ENCODE assay signal across 8 mouse cellular contexts in genomic region chr9:21290589-21290988, GRCm38 (mm10). TPM values are rescaled to one million over a fixed set of nuclear protein-coding genes. Genes with fewer than 3 reads are reported as not detected.
DNase-seq lines count a peak whose midpoint lies in the region; ATAC-seq and TF ChIP-seq lines count a peak whose summit lies in the region.

No protein-coding gene starts in this region.

- TF ChIP-seq EP300 in lung, postnatal 0 days (IDR thresholded peaks at IDR 0.05): no peak
- TF ChIP-seq EP300 in stomach, postnatal 0 days (optimal IDR thresholded peaks at IDR 0.05): no peak

- ATAC-seq in lung, postnatal 0 days: no peak
- peak; percentile 8 for ATAC-seq in liver, embryonic 11.5 days (replicated peaks; ENCODE audit: low FRiP score)
- no peak for ATAC-seq in stomach, postnatal 0 days (ENCODE audit: low FRiP score, low TSS enrichment)

- H3K4me3 ChIP-seq in lung, postnatal 0 days (ENCODE audit: low read depth, low read length): peak overlapping the region; percentile 66
- H3K4me3 ChIP-seq in erythroblast, embryonic 14.5 days (replicated peaks): peak overlapping the region; percentile 79
- H3K4me3 ChIP-seq in liver, embryonic 11.5 days (ENCODE audit: low read depth, low read length): peak overlapping the region; percentile 89
- peak overlapping the region; percentile 69 for H3K4me3 ChIP-seq in stomach, postnatal 0 days (ENCODE audit: low read depth, low read length)

- WGBS in lung, postnatal 0 days: under 1% methylated on average over 20 of the region's 20 CpGs
- 1% methylated on average over 20 of the region's 20 CpGs for WGBS in liver, embryonic 11.5 days
- WGBS in stomach, postnatal 0 days: under 1% methylated on average over 20 of the region's 20 CpGs

- H3K36me3 ChIP-seq in lung, postnatal 0 days (ENCODE audit: insufficient read depth, low read length): no peaks in the 10 kb centered on the region
- H3K36me3 ChIP-seq in erythroblast, embryonic 14.5 days (ENCODE audit: control insufficient read depth): peaks cover 45% of the 10 kb centered on the region
- H3K36me3 ChIP-seq in liver, embryonic 11.5 days (ENCODE audit: control insufficient read depth, insufficient read depth, low read length): peaks cover 7% of the 10 kb centered on the region
- H3K36me3 ChIP-seq in stomach, postnatal 0 days (ENCODE audit: control insufficient read depth, insufficient read depth, low read length): no peaks in the 10 kb centered on the region

- H3K4me1 ChIP-seq in lung, postnatal 0 days (ENCODE audit: insufficient read depth, low read depth, low read length): peaks cover 19% of the 10 kb centered on the region
- H3K4me1 ChIP-seq in erythroblast, embryonic 14.5 days (ENCODE audit: control insufficient read depth): peaks cover 45% of the 10 kb centered on the region
- H3K4me1 ChIP-seq in liver, embryonic 11.5 days (replicated peaks; ENCODE audit: control insufficient read depth, insufficient read depth, low read length): peaks cover 28% of the 10 kb centered on the region
- peaks cover 6% of the 10 kb centered on the region; the same call in 1 of the 2 replicates for H3K4me1 ChIP-seq in stomach, postnatal 0 days (replicated peaks; ENCODE audit: control insufficient read depth, insufficient read depth)

- TF ChIP-seq CTCF in lung, postnatal 0 days (IDR thresholded peaks at IDR 0.05): no peak
- no peak for TF ChIP-seq CTCF in stomach, postnatal 0 days (IDR thresholded peaks at IDR 0.05; ENCODE audit: low read depth)

- H3K27me3 ChIP-seq in lung, postnatal 0 days (replicated peaks; ENCODE audit: insufficient read depth, low read length): no peaks in the 10 kb centered on the region
- H3K27me3 ChIP-seq in erythroblast, embryonic 14.5 days (ENCODE audit: control insufficient read depth): no peaks in the 10 kb centered on the region
- no peaks in the 10 kb centered on the region for H3K27me3 ChIP-seq in liver, embryonic 11.5 days (replicated peaks; ENCODE audit: control insufficient read depth, insufficient read depth, low read length)
- H3K27me3 ChIP-seq in stomach, postnatal 0 days (ENCODE audit: control insufficient read depth, insufficient read depth, low read length): no peaks in the 10 kb centered on the region

- peak overlapping the region; percentile 63 for H3K9ac ChIP-seq in lung, postnatal 0 days (replicated peaks; ENCODE audit: low read depth)
- H3K9ac ChIP-seq in liver, embryonic 11.5 days (ENCODE audit: low read depth, low read length): peak overlapping the region; percentile 92
- H3K9ac ChIP-seq in stomach, postnatal 0 days (ENCODE audit: low read length): peak overlapping the region; percentile 77

- peak; percentile 64 for DNase-seq in cerebellum, adult 11 months
- DNase-seq in cerebellum, adult 8-10 months: no peak
- no peak for DNase-seq in lung, postnatal 0 days (ENCODE audit: low spot score)
- DNase-seq in lung, adult 18-20 months: no peak
- no peak for DNase-seq in liver, embryonic 11.5 days (ENCODE audit: low spot score)
- no peak for DNase-seq in stomach, postnatal 0 days (ENCODE audit: low spot score)
- DNase-seq in spleen, postnatal 10 days (ENCODE audit: low spot score in 2 of 2): no peak

- peak overlapping the region; percentile 86 for H3K27ac ChIP-seq in lung, postnatal 0 days (ENCODE audit: low read length)
- H3K27ac ChIP-seq in liver, embryonic 11.5 days (ENCODE audit: low read depth, low read length): peak overlapping the region; percentile 89
- H3K27ac ChIP-seq in stomach, postnatal 0 days (replicated peaks): peak overlapping the region; percentile 86

- H3K4me2 ChIP-seq in lung, postnatal 0 days (replicated peaks; ENCODE audit: low read depth, low read length): peak overlapping the region; percentile 80
- peak overlapping the region; percentile 83 for H3K4me2 ChIP-seq in liver, embryonic 11.5 days
- H3K4me2 ChIP-seq in stomach, postnatal 0 days (replicated peaks; ENCODE audit: low read depth): peak overlapping the region; percentile 80

- no peaks in the 10 kb centered on the region for H3K9me3 ChIP-seq in lung, postnatal 0 days (ENCODE audit: low read length)
- no peaks in the 10 kb centered on the region for H3K9me3 ChIP-seq in erythroblast, embryonic 14.5 days (ENCODE audit: control insufficient read depth, low read length)
- no peaks in the 10 kb centered on the region for H3K9me3 ChIP-seq in liver, embryonic 11.5 days (ENCODE audit: control insufficient read depth, low read length)
- H3K9me3 ChIP-seq in stomach, postnatal 0 days (ENCODE audit: control insufficient read depth, low read length): no peaks in the 10 kb centered on the region

RNA-seq across cellular contexts. Expression of gene Cdkn2d, which starts 0.6 kb away (rescaled TPM):
- polyA plus RNA-seq in lung, postnatal 0 days (2015; fragmentation: Nextera tagmentation; extraction: Ambion mirVana): 33.9 and 34.9 TPM in 2 replicates
- polyA plus RNA-seq in erythroblast, embryonic 14.5 days (2012): 36.6 and 42.6 TPM in 2 replicates
- polyA plus RNA-seq in liver, embryonic 11.5 days (2014; fragmentation: Nextera tagmentation; extraction: Ambion mirVana): 48.0 and 48.2 TPM in 2 replicates
- polyA plus RNA-seq in stomach, postnatal 0 days (2015; fragmentation: Nextera tagmentation; extraction: Ambion mirVana): 23.1 and 28.0 TPM in 2 replicates

RNA-seq across cellular contexts. Expression of gene Kri1, which starts 2.8 kb away (rescaled TPM):
- polyA plus RNA-seq in lung, postnatal 0 days (2015; fragmentation: Nextera tagmentation; extraction: Ambion mirVana): 8.9 and 11.9 TPM in 2 replicates
- polyA plus RNA-seq in erythroblast, embryonic 14.5 days (2012): 3.5 and 4.6 TPM in 2 replicates
- polyA plus RNA-seq in liver, embryonic 11.5 days (2014; fragmentation: Nextera tagmentation; extraction: Ambion mirVana): 19.3 and 24.2 TPM in 2 replicates
- 6.7 and 7.9 TPM in 2 replicates for polyA plus RNA-seq in stomach, postnatal 0 days (2015; fragmentation: Nextera tagmentation; extraction: Ambion mirVana)

RNA-seq across cellular contexts. Expression of gene Ap1m2, which starts 21.5 kb away (rescaled TPM):
- 35.9 and 36.4 TPM in 2 replicates for polyA plus RNA-seq in lung, postnatal 0 days (2015; fragmentation: Nextera tagmentation; extraction: Ambion mirVana)
- not detected in 2 replicates for polyA plus RNA-seq in erythroblast, embryonic 14.5 days (2012)
- 1.2 and 1.6 TPM in 2 replicates for polyA plus RNA-seq in liver, embryonic 11.5 days (2014; fragmentation: Nextera tagmentation; extraction: Ambion mirVana)
- polyA plus RNA-seq in stomach, postnatal 0 days (2015; fragmentation: Nextera tagmentation; extraction: Ambion mirVana): 84.9 and 90.6 TPM in 2 replicates

RNA-seq across cellular contexts. Expression of gene Atg4d, which starts 25.5 kb away (rescaled TPM):
- polyA plus RNA-seq in lung, postnatal 0 days (2015; fragmentation: Nextera tagmentation; extraction: Ambion mirVana): 36.4 and 40.0 TPM in 2 replicates
- polyA plus RNA-seq in erythroblast, embryonic 14.5 days (2012): 25.4 and 30.2 TPM in 2 replicates
- 57.0 and 61.1 TPM in 2 replicates for polyA plus RNA-seq in liver, embryonic 11.5 days (2014; fragmentation: Nextera tagmentation; extraction: Ambion mirVana)
- polyA plus RNA-seq in stomach, postnatal 0 days (2015; fragmentation: Nextera tagmentation; extraction: Ambion mirVana): 38.6 and 41.7 TPM in 2 replicates

RNA-seq across cellular contexts. Expression of gene Slc44a2, which starts 29.9 kb away (rescaled TPM):
- polyA plus RNA-seq in lung, postnatal 0 days (2015; fragmentation: Nextera tagmentation; extraction: Ambion mirVana): 155 and 165 TPM in 2 replicates
- 0.76 and 0.82 TPM in 2 replicates for polyA plus RNA-seq in erythroblast, embryonic 14.5 days (2012)
- 57.2 and 61.2 TPM in 2 replicates for polyA plus RNA-seq in liver, embryonic 11.5 days (2014; fragmentation: Nextera tagmentation; extraction: Ambion mirVana)
- polyA plus RNA-seq in stomach, postnatal 0 days (2015; fragmentation: Nextera tagmentation; extraction: Ambion mirVana): 55.2 and 62.6 TPM in 2 replicates

Comparison
In these comparisons a context has a peak if more than half of its experiments do, and no peak if none do; other contexts are left out.
1. RNA of gene Ap1m2, which starts 21.5 kb away (polyA plus RNA-seq): 84.9 to 90.6 TPM in stomach, postnatal 0 days and 35.9 to 36.4 TPM in lung, postnatal 0 days; 1.2 to 1.6 TPM in liver, embryonic 11.5 days and not detected in erythroblast, embryonic 14.5 days; every median in the first group is over 10 times any median in the second.
2. Peak in every context shown above with its lines, with median percentiles within 50 percentile points of each other: H3K27ac ChIP-seq, H3K4me2 ChIP-seq, H3K4me3 ChIP-seq and H3K9ac ChIP-seq.